Comparison of ENCODE assay signal across 9 mouse cellular contexts in the genomic region with DNA sequence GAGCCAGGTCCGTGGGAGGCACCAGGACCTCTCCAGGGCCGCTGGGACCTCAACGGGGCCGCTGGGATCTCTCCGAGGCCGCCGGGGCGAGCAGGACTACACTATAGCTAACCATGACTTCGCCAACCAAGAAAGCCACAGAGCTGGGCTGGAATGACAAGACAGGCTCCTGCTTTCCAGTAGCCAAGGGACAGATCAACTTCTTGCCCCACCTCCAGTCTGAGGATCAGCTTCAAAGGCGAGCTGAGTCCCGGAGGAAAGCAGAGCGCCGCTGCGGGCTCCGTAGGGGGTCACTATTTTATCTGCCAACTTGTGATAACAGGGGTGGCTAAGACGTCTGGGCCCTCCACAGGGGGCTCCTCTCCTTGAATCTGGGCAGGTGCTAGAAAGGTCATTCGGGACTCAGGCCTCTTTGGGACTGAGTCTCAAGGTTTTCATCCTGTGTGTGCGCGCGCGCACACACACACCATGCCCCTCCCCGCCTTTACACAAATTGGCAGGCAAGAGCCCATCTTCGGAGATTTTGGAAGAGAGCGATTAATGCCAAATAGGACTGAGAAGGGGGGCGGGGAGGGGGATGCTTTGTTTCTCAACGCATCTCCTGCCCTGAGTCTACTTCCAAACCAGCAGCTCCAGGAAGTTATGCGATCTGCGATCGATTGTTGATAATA. TPM values are rescaled to one million over a fixed set of nuclear protein-coding genes. Genes with fewer than 3 reads are reported as not detected.
DNase-seq lines count a peak whose midpoint lies in the region; ATAC-seq lines count a peak whose summit lies in the region.
"Had no signal": no experiment of that assay in that cellular context is flagged by ENCODE, and none has a peak within 500 bp of the region (broad histone marks: within the 10 kb centered on the region; RNA-seq: fewer than 3 reads in every experiment).

No protein-coding gene starts in this region.

- ATAC-seq in CD4-positive, CD25-positive, alpha-beta regulatory T cell, adult 4 months, result no peak
- no peak for ATAC-seq in monocyte, adult 5-6 weeks (replicated peaks; ENCODE audit: insufficient number of reproducible peaks, low FRiP score, low TSS enrichment, poor library complexity, severe bottlenecking)

- peak; percentile 1 for DNase-seq in CD4-positive, CD25-positive, alpha-beta regulatory T cell, adult 2 months (ENCODE audit: low read depth, low spot score)
- peak; percentile 41 for DNase-seq in R1 (ENCODE audit: low read depth, low spot score)
- DNase-seq in forelimb bud, embryonic 11.5 days (ENCODE audit: low read depth, low spot score), result peak; percentile 44
- DNase-seq in mesoderm, embryonic 11.5 days (ENCODE audit: low read depth, low spot score), result peak; percentile 27
- no peak for DNase-seq in thymus, postnatal 4 days
- no peak for DNase-seq in right cerebral cortex, postnatal 25 days
- DNase-seq: adrenal gland, postnatal 25 days had no signal

RNA-seq across cellular contexts. Expression of a gene that starts 10.4 kb away (rescaled TPM):
- polyA plus RNA-seq in CD4-positive, CD25-positive, alpha-beta regulatory T cell, adult 4 months (2017; shearing (Covaris generic)), result 10 to 100 TPM; 38.8 to 47.0 TPM
- total RNA-seq in monocyte, adult 5-6 weeks (2017), result 31.7 to 43.5 TPM (median 36.8 TPM) in 3 replicates

RNA-seq across cellular contexts. Expression of a gene that starts 10.8 kb away (rescaled TPM):
- not detected for polyA plus RNA-seq in CD4-positive, CD25-positive, alpha-beta regulatory T cell, adult 4 months (2017; shearing (Covaris generic))
- 0.10 to 0.29 TPM in 2 of 3 replicates, not detected in the other for total RNA-seq in monocyte, adult 5-6 weeks (2017)

Comparison
In these comparisons a context has a peak if more than half of its experiments do, and no peak if none do; other contexts are left out.
1. DNase-seq: peak in CD4-positive, CD25-positive, alpha-beta regulatory T cell, adult 2 months (single experiment), R1 (single experiment), forelimb bud, embryonic 11.5 days (single experiment) and mesoderm, embryonic 11.5 days (single experiment); none in thymus, postnatal 4 days (single experiment) and right cerebral cortex, postnatal 25 days (single experiment).